Mouse (Mus musculus) gastrocnemius, postnatal 36 days (tissue): ENCODE measurements around the gene Cd3d. TPM values are rescaled to one million over a fixed set of nuclear protein-coding genes. Genes with fewer than 3 reads are reported as not detected.
A peak's percentile ranks its signal among the peaks of the same experiment; 100 is the strongest.
"Not testable (repeated sequence)": the region's sequence is repeated elsewhere in the genome, so short reads cannot be mapped to it uniquely, and the experiment has no call there.

Source experiments
- DNase-seq, 2 experiments: peaks; one replicate each; pipeline ENCODE4 v3.0.0; 2022
- intact Hi-C: fragments of 180-260 bp; cut with DNase I; formaldehyde crosslinking; loops from one replicate; pipeline ENCODE4 v1.15.1; 2025
- long read RNA-seq, 2 experiments: library from polyadenylated mRNA; stranded (forward); transcript quantifications; one replicate each; pipeline ENCODE4 v2.0.0; 2021
- total RNA-seq, 2 experiments: library from RNA; stranded (reverse); gene quantifications; 2 replicates each; pipeline ENCODE4 v1.2.3; 2021

The Cd3d gene
- total RNA-seq, result 1 to 10 TPM in 1 of 2 experiments, not detected in 1; 1.3 TPM
- long read RNA-seq, experiment 1, partial matches to known transcripts, result 0 of 1 reads
- long read RNA-seq, experiment 1, other reads (novel, unspliced or antisense), result 1 of 1 reads
- long read RNA-seq, experiment 2, transcript Cd3d-201 (5 exons, 1,617 nt), result major isoform, 5 of 5 reads
- long read RNA-seq, experiment 2, partial matches to known transcripts, result 0 of 5 reads
- long read RNA-seq, experiment 2, other reads (novel, unspliced or antisense), result 0 of 5 reads

DNA sequence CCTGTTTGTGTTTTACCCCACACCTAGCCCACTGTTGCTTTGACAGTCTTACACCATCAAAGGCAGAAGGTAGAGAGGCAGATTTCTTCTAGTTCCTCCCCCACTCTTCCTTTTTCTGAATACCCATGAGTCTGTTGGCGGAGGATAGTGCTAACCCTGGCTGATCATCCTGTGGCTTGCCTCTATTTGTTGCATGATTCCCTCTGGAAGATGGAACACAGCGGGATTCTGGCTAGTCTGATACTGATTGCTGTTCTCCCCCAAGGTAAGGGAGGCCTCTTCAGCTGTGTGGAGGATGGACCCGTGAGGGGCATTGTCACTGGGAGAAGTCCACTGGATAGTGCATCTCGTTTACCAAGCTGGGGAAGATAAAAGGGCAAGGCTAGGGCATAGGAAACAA is at the start of gene Cd3d:
TSS of gene Cd3d (plus strand) at position 111 of the 400 bp plus-strand sequence.
- intact Hi-C loops, result no loop called here
- DNase-seq, result no peak

DNA sequence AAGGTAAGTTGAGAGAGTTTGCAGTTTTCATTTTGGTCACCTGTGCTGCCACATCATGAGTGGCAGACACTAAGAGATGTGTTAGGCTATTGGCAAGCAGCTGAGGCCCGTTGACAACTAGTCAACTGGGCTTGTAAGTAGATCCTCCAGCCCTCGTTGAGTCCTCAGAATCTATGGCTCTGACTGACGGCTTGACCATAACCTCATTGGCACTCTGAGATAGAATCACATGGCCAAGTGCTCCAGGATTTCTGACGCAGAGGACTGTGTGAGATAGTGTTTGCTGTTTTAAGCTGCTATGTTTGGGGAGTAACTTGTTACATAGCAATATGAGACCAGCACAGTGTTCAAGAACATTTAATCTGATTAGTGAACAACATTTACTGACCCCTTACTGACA is 39.8 kb upstream of the Cd3d start:
- intact Hi-C loops, result loop anchor here (10.0 kb wide), 1 partner anchor 307 kb away; no protein-coding TSS in a partner anchor
- DNase-seq, result peak; percentile 17 to 28

DNA sequence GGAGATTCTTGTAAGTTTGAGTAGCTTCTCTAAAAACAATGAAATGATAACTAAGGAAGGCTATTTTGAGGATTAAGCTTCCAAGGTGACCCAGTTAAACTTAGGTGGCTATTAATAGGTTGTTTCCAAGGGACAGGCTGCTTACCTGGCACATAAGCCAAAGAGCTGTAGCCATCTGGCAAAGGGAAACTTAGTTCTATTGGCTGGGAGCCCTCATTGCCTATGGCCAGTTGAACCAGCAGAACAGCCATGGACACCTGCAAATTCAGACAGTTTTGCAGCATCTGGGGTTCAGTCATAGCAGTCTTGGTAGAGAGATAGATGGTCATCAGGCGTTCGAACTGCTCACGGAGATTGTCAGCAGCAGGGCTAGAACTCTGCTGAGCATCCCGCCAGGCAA is 39.2 kb upstream of the Cd3d start:
- intact Hi-C loops, result loop anchor here (10.0 kb wide), 1 partner anchor 308 kb away; no protein-coding TSS in a partner anchor
- DNase-seq, result peak in 1 of 2 experiments; percentile 28

DNA sequence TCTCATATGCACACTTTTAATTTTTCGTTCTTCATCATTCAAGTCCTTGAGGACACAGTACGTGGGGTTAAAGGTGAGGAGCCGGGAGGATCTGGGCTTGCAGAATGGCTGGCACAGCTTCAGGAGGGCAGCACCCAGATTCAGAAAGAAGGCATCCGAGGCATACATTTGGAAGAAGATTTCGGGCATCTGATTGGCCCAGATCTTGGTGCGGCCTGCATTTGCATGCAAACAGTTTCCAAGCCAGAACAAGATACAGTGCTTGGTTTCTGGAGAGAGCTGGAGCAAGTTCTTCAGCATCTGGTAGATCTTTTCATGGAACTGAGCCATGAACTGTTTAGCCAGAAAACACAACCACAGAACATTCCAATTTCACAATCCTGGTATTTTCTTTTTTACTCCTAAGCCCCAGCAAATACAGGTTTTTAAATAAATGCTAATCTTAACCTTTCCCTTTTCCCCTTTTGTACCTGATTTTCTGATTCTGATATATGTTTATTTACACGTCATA is 35.3 kb upstream of the Cd3d start:
- intact Hi-C loops, result loop anchor here (10.0 kb wide), 1 partner anchor 311 kb away; no protein-coding TSS in a partner anchor
- DNase-seq, result no peak

DNA sequence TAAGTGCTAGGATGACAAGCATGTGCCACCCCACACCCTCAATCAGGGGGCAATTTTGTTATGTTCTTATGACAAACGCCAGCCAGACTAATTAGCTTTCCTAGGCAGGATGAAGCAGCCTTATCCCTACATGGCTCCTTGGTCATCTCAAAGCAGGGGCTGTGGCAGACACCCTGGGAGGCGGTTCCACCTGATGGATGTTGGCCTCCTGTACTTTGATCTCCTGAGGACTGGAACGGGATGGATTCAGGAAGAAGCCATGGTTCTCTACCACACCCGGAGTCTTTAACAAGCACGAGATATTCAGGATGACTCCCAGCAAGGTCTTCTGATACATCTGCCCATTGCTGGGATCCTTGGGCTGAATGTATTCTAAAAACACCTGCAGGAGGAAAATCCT is 33.8 kb upstream of the Cd3d start:
- DNase-seq, result no peak
- intact Hi-C loops, result loop anchor here (10.0 kb wide), 1 partner anchor 313 kb away; no protein-coding TSS in a partner anchor

DNA sequence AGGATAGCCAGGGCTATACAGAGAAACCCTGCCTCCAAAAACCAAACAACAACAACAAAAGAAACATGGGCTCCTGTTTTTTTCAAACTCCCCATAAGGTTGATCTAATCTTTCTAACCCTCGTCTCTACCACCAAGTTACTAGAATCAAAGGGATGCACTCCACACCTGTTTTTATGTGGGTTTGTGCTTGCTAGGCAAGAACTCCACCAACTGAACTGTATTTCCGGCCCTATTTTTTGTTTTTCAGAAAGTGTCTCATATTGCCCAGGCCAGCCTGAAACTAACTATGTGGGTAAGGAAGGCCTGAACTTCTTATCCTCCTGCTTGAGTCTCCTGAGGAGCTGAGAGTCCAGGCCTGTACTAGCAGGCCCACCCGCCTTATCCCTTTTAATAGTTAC is 27.2 kb upstream of the Cd3d start:
- intact Hi-C loops, result no loop called here
- DNase-seq, result no peak

DNA sequence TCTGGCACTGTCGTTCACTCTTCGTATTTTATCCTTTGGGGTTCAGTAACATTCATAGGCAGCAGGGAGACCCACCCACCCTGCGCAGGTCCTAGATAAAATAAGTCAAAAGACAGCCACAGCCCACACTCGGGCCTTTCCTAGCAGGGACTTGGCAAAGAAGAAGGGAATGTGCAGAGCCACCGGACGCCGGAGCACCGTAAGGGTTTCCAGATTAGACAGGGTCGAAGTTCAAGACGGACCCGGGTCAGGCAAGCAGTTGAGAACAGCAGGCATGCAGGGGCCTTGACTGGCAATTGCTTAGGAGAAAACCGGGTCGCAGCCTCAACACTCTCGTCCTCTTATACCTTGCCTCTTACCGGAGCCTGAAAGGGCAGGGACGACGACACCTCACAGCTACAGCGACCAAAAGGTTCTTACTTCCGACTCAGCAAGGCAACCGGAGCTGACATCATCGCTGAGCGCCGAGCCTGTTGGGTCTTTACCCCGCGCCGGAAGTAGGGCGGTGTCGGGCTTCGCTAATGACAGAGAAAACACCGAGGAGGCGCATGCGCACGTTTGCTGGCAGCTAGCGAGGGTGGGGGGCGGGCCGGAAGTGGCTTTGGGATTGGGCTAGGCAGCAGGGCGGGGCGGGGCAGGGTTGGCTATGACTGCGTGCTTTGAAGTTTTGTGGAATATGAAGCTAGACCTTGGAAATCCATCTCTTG is 16.3 kb upstream of the Cd3d start, which contains the start of gene Ube4a:
TSS of gene Ube4a (minus strand) at position 475 of the 707 bp plus-strand sequence.
- intact Hi-C loops, result no loop called here
- peak; percentile 97 to 100 for DNase-seq

DNA sequence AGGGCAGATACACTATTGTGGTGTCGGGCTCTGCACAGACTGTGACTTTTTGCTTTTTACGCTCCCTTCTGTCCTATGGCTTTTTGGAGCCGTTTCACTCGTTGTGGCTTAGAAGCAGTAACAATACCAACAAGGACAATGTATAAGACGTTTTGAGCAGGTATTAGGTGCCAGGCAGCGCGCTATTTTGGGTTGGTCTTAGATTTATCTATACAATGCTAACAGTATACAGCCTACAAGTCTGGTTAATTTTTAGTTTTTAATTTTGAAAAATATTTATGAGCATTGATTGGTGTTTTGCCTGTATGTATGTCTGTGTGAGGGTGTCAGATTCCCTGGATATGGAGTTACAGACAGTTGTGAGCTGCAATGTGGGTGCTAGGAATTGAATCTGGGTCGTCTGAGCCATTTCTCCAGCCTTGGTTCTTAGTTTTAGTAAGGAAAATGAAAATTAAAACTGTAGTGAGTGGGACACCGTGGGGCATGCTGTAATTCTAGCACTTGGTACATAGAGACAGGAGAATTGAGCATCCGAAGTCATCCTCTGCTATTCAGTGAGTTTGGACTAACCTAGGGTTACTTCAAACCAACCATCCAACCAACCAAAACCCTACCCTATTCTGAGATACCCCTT is 15.6 kb upstream of the Cd3d start:
- no peak for DNase-seq
- intact Hi-C loops, result no loop called here

DNA sequence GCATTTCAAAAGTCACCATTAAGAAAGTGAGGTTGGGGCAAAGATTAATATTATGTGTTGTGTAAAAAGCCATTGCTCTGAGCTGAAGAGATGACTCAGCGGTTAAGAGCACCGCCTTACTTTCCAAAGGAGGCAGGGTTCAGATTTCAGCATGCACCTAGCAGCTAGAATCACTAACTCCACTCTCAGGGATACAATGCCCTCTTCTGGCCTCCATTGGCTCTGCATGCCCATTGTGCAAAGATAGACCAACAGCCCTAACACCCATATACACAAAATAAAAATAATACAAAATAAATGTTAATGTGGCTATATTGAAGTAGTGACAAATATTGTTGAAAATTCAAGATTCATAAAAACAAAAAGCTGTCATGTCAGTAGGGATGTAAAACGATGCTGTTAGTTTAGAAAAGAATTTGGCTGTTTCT is 14.8 kb upstream of the Cd3d start:
- DNase-seq, result peak; percentile 70 to 78
- intact Hi-C loops, result loop anchor here (1.0 kb wide), 1 partner anchor 129 kb away; no protein-coding TSS in a partner anchor

DNA sequence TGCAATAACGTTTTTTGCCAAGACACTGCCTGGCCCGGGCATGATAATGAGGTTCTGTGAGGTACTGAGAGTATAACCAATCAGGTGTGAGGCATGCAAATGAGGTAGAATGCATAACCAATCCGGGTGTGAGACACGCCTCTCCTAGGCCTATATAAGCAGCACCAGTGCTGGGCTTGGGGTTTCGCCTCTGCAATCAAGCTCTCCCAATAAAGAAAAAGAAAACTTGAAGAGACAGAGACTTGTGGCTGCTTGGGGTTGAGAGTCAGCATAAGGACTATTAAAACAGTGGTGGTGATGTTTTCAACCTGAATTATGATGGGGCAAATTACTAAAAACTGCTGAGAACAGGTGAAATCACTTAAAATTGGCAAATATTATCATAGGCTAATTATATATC is 13.8 kb upstream of the Cd3d start:
- intact Hi-C loops, result loop anchor here (1.0 kb wide), 1 partner anchor 129 kb away; no protein-coding TSS in a partner anchor

DNA sequence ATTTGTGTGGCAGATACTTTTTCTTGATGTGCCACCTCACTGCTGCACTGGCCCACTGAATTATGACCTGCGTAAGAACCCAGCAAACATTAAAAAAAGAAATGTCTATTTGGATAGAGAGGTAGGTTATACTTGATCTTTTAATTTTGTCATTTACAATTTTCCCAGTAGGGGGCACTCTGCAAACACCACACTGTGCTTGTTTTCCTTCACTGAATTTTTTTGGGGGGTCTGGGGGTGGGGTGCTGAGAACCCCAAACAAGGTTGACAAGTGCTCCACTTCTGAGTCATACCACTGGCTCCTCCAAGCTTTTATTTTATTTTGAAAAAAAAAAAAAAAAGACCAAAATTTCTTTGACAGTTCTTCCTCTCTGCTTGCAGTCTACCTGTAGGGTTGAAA is 12.1 kb upstream of the Cd3d start:
- intact Hi-C loops, result no loop called here
- no peak for DNase-seq

More for the DNA sequence above, 13.8 kb upstream of the Cd3d start:
- not testable (repeated sequence) for DNase-seq

DNA sequence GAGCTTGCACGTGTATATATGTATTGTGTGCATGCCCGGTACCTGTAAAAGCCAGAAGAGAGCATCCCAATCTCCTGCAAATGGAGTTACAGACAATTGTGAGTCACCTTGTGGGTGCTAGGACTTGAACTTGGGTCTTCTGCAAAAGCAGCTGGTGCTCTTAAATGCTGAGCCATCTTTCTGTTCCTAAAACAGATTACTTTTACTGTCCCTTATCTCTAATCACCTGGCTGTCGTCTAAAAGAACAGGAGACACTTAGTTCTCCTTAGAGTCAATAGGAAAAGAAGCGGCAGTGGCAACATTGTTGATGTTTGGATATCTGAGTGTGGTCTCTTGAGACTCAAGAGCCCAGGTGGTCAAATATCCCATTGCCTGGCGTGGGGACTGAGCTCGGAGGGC is 3.8 kb upstream of the Cd3d start:
- no peak for DNase-seq
- intact Hi-C loops, result no loop called here

DNA sequence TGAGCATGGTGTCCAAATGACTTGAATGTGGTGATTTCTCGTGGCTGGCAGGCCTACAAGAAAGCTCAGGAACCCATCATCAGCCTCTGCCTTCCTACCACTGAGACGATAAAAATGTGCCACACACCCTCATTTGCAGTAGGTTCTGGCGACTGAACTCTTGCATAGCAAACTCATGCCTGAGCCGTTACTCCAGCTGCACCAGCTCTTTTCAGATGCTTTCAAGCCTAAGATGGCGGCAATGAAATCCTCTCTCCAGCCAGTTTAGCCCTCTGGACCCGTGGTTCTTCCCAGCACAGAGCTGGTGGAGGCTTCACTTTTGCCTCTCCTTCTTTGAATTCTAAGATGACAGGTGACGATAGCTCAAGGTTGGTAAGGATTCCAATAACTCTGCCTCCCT is 1.8 kb upstream of the Cd3d start:
- DNase-seq, result no peak
- intact Hi-C loops, result no loop called here

DNA sequence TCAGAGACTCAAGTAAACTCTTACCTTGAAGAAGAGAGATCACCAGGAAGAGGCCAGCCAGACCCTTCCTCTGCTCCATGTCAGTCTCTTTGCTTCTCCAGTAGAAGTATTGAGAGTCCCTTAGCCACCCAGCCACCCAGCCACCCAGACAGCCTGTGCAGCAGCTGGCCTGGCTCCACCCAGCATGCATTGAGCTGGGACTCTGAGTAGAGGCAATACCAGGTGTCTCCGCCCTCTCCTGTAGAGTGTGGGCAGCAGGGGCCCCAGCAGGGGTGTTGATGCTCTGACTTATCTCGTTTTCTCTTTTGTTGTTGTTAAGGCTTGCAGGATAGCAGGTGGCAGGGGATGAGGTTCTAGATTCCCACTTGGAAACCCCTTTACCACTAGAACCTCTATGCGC is 1.3 kb upstream of the Cd3d start, which contains the start of gene Cd3g:
TSS of gene Cd3g (minus strand) at position 190 of the 400 bp plus-strand sequence.
- no peak for DNase-seq
- intact Hi-C loops, result no loop called here

DNA sequence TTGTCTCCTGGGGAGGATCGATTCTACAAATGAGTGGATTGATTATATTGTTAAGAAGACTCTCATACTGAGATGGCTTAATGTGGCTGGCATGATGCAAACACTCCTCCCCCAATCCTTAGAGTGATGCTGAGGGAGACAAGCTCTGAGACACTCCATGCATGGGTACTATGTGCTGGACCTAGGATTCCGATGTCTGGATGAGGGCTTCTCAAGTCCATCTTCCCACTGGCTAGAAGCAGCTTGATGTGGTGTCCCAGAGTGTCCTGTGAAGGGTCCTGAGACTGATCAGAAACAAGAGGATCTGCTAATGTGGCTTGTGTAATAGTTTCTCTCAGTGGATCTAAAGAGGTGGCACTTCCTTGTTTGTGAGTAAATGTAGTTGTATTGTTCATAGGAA is 482 bp upstream of the Cd3d start:
- intact Hi-C loops, result no loop called here
- DNase-seq, result no peak

DNA sequence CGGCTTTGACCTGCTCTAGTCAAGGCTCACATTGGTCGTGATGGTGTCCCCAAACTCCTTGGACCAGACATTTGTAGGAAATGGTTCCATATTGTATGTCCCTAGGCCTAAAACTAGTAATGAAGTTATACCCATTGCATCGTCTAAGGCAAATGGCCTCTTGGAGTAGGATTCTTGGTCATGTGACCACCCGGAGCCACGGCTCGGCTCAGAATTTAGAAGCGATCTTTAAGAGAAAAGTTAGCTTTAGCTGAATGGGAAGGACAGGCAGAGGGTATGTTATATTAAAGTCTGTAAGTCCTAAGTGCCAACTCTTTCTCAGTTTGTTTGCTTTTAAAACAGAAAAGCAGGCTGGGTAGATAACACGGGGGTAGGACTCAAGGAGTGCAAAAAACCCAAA is 495 bp downstream of the Cd3d start:
- intact Hi-C loops, result no loop called here
- DNase-seq, result no peak

DNA sequence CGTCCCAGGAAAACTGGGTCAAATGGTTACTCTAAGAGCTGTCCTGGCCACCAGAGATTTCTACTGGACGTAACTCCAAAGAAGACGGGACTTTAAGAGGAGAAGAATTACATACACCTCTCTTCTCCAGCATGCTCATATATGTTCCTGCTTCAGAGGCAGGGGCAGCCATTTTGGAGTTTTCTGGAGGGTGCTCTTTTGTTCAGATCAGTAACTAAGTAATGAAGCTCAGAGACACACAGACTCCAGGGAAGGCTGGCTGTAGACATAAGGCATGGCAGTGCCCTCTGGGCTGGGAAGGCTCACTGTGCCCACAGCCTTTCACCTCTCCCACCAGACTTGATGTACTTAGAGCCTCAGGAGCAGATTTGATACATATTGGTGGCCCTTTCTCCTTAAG is 945 bp downstream of the Cd3d start:
- intact Hi-C loops, result no loop called here
- no peak for DNase-seq

DNA sequence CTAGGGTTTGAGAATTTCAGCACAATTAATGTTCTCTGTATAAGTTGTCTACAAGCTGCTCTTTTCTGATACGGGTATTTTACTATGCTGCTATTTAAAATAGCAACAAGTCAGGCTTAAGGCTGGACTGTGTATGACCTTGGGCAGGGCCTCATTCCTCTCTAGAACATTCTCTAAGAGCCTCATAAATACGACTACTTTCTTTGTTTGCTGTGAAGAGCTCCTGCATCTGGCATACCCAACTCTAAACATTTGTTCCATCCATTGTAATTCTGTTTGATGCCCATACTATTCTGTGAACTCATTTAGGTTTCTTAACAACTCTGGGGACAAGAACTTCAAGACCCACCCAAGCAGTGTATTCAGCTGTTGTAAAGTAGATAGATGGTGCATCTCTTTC is 1.4 kb downstream of the Cd3d start:
- DNase-seq, result no peak
- intact Hi-C loops, result no loop called here

DNA sequence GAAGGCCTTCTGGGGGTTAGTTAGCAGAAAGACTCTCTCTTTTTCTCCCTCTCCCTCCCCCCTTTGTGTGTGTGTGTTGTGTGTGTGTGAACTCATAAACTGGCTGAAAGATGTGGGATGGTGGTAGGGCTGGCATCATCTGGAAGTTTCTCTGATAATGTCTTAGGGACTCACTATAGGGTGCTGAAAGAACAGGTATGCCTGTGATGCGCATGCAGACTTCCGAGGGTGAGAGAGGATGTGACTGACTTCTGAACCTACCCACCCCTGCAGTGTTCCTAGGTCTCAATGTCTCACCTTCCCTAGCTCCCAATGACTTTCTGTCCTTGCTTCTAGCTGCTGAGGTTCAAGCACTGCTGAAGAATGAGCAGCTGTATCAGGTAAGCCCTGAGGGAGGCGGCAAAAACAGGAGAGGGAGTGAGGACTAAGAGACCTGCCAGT is 4.2 kb downstream of the Cd3d start:
- no peak for DNase-seq
- intact Hi-C loops, result no loop called here

DNA sequence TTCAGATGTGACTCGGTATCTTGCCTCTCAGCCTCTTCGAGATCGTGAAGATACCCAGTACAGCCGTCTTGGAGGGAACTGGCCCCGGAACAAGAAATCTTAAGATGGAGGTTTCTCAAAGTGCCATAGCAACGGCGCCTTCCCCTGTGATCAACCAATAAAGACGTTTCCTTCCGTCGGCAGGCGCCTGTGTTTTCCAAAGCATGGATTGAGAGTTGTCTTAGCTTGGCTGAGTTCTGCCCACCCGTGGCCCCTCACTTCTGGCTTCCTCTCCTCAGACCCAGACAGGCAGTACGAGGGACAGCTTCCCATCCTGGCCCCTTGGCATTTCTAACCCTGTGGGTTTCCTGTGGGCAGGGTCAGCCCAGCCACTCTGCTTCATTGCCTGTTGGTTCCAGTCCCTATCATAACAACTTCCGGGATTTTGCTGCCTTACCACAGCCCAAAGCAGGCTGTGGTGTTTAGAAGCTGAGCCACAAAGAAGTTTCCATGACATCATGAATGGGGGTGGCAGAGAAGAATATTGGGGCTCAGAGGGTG is 4.7 kb downstream of the Cd3d start:
- DNase-seq, result no peak
- intact Hi-C loops, result no loop called here

DNA sequence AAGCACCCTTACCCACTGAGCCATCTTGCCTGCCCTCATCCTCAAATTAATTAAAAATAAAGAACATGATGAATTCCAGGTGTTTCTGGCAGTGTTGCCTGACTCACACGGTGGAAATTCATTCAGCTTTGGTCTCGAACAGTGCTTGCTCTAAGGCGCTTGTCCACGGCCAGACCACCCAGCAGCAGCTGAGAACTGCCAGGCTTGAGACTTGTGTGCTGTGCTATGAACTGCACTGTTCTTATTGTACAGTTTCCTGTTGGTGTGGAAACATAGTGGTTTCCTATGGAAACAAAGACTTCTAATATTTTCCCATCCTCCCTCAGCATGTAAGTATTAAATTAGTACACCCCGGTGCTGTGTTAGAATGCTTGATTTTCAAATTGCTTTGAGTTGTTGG is 5.4 kb downstream of the Cd3d start:
- DNase-seq, result no peak
- intact Hi-C loops, result no loop called here
